Mouse (Mus musculus): ENCODE measurements around the gene BC028528.

GRCm38 (mm10) chr3:95872048-95872447, 19.8 kb downstream of the BC028528 start:
- no peak for TF ChIP-seq CTCF (IDR thresholded peaks at IDR 0.05; ENCODE audit: borderline replicate concordance, insufficient read depth, low read length)
- TF ChIP-seq POLR2A (IDR thresholded peaks at IDR 0.05; ENCODE audit: low read depth, low read length) = no peak

Data from embryonic fibroblast, embryonic 13.5 days (primary cell).